Mouse (Mus musculus) spleen, adult 2 months (tissue): ENCODE data around the gene Btbd3. TPM values are rescaled to one million over a fixed set of nuclear protein-coding genes. Genes with fewer than 3 reads are reported as not detected.
"Not testable (repeated sequence)": the region's sequence is repeated elsewhere in the genome, so short reads cannot be mapped to it uniquely, and the experiment has no call there.

Experiments used
- DNase-seq, 2 experiments: peaks; one replicate each; pipeline versions ENCODE4 v3.0.0 to v3.0.0-alpha.2; 2012 to 2021; ENCODE audit warnings: low spot score in 2 of 2, low read depth in 1 of 2
- H3K27ac ChIP-seq: fragments of 200-500 bp; 2 replicates; pipeline ENCODE4 v1.5.1; 2012; ENCODE audit warnings: low read length, inconsistent platforms; ENCODE audit not compliant: insufficient read depth
- H3K27me3 ChIP-seq: fragments of 200-500 bp; 2 replicates; pipeline ENCODE4 v1.6.1; 2012; ENCODE audit warnings: mild to moderate bottlenecking, moderate library complexity, low read length, inconsistent platforms; ENCODE audit not compliant: control insufficient read depth, insufficient read depth
- H3K36me3 ChIP-seq: fragments of 200-500 bp; 2 replicates; pipeline ENCODE4 v1.6.1; 2012; ENCODE audit warnings: mild to moderate bottlenecking, low read length, inconsistent platforms; ENCODE audit not compliant: control insufficient read depth, insufficient read depth
- H3K4me1 ChIP-seq: fragments of 200-500 bp; 2 replicates; pipeline ENCODE4 v1.6.1; 2011; ENCODE audit warnings: inconsistent platforms; ENCODE audit not compliant: control insufficient read depth, insufficient read depth, insufficient read length
- H3K4me3 ChIP-seq: fragments of 200-500 bp; 2 replicates; pipeline ENCODE4 v1.5.1; 2011; ENCODE audit warnings: mild to moderate bottlenecking, inconsistent platforms; ENCODE audit not compliant: insufficient read depth, insufficient read length; ENCODE audit errors: extremely low read depth
- CTCF ChIP-seq: fragments of 200-500 bp; IDR thresholded peaks from 2 replicates; pipeline ENCODE4 v1.5.1; 2011; ENCODE audit warnings: mild to moderate bottlenecking, inconsistent platforms; ENCODE audit not compliant: insufficient read depth, insufficient read length, insufficient replicate concordance; ENCODE audit errors: extremely low read depth
- POLR2A ChIP-seq: fragments of 200-500 bp; IDR thresholded peaks from 2 replicates; pipeline ENCODE4 v1.6.1; 2011; ENCODE audit warnings: low read depth, low read length, inconsistent platforms
- WGBS: fragments of 180-500 bp; shearing (Covaris S2); methylation state at CpG from one replicate; pipeline ENCODE4 v1.1.7; 2018; 5-methylcytosine and 5-hydroxymethylcytosine counted together
- polyA plus RNA-seq: library from polyadenylated mRNA; depleted of rRNA; stranded (reverse); fragments of >200 nt; gene quantifications from 2 replicates; pipeline ENCODE4 v1.2.3, GENCODE M21; 2012

The Btbd3 gene
- polyA plus RNA-seq, 1 experiment = 2.4 TPM

DNA sequence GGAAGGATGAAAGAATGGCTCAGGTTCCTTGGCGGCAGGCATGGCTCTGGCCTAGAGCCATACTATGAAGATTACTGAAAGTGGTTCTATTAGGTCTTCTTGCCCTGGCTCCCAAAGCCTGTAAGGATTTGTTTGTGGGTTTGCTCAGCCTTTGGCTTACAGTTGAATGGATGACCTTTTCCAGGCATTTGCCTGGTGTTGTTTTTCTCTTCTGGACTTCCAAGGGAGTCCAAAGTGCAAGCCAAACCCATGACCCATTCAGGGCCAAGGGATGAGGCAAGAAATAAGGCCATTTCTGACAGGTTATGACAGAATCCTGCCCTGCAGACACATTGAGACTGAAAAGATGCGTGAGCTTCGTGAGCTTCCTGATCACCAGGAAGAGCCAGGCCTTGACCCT lies 37.9 kb downstream of the Btbd3 start:
- no peak overlapping the region for H3K27ac ChIP-seq
- TF ChIP-seq POLR2A (no peak), CTCF (no peak)

DNA sequence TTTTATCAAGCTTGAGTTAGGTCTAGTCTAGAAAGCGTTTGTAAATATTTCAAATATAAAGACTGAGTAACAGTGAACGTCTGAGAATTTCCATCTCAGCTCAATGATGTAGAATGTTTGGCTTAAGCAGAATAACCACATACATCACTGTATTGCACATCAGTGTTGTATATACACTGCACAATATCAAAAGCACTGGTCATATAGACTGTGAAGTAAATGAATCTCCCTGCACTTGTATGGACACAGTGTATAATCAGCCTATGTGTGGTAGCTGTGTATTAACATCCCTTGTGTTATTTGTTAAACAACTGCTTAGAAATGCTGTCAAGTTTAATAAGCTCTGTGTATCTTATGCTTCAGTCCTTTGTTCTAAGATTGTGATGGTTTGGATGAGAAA lies 49.9 kb downstream of the Btbd3 start:
- no peaks in the 10 kb centered on the region for H3K4me1 ChIP-seq
- WGBS = 92% methylated on average over 2 of the region's 2 CpGs
- DNase-seq = no peak
- H3K27me3 ChIP-seq = no peaks in the 10 kb centered on the region
- no peak overlapping the region for H3K4me3 ChIP-seq
- no peak overlapping the region for H3K27ac ChIP-seq
- TF ChIP-seq CTCF (no peak), POLR2A (no peak)
- no peaks in the 10 kb centered on the region for H3K36me3 ChIP-seq

More for the DNA sequence above, 37.9 kb downstream of the Btbd3 start:
- H3K4me3 ChIP-seq = no peak overlapping the region
- WGBS = 82% methylated on average over 3 of the region's 3 CpGs
- no peaks in the 10 kb centered on the region for H3K27me3 ChIP-seq
- H3K36me3 ChIP-seq = no peaks in the 10 kb centered on the region
- no peak for DNase-seq
- no peaks in the 10 kb centered on the region for H3K4me1 ChIP-seq

DNA sequence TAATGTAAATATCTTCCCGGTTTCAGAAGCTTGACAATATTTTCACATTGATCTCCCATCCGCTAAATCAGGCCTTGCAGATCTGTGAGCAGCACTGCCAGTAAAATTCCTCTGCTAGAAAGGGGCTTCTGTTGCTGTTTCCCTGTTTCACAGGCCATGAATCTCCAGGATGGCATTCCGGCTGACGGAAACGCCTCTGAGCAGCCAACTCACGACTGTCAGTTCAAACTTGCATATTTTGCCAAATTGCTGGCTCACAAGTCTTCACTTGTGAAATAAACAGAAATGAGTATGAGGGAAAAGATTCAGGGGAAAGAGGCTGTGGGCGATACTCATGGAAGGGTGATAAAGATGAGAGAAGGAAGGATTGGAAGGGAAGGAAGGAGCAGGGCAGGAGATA lies 59.3 kb downstream of the Btbd3 start:
- H3K27me3 ChIP-seq = no peaks in the 10 kb centered on the region
- TF ChIP-seq POLR2A (no peak), CTCF (no peak)
- DNase-seq = no peak
- H3K27ac ChIP-seq = no peak overlapping the region
- 86% methylated on average over 7 of the region's 7 CpGs for WGBS
- H3K4me1 ChIP-seq = no peaks in the 10 kb centered on the region
- no peaks in the 10 kb centered on the region for H3K36me3 ChIP-seq
- H3K4me3 ChIP-seq = no peak overlapping the region

DNA sequence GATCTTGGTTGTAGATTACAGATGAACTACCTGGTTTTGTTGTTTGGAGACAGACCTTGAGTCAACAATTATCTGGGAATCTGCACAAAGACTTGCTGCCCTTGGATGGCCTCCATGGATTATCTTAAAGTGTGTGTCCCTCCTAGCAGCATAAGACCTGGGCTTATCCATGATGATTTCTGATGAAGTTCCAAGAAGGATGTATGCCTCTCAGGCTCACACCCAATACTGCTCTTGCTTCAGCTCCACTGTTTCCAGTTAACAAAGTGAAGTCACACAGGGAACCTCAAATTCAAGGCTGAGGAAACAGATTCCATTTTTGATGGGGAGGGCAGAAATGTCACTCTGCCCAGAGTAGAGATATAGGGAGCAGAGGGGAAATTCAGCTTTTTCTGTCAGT lies 64.0 kb downstream of the Btbd3 start:
- no peak for DNase-seq
- Histone ChIP-seq H3K4me1 (no peaks in the 10 kb centered on the region), H3K27ac (no peak overlapping the region), H3K27me3 (no peaks in the 10 kb centered on the region), H3K4me3 (no peak overlapping the region), H3K36me3 (no peaks in the 10 kb centered on the region)
- no peak for TF ChIP-seq POLR2A
- TF ChIP-seq CTCF = no peak

DNA sequence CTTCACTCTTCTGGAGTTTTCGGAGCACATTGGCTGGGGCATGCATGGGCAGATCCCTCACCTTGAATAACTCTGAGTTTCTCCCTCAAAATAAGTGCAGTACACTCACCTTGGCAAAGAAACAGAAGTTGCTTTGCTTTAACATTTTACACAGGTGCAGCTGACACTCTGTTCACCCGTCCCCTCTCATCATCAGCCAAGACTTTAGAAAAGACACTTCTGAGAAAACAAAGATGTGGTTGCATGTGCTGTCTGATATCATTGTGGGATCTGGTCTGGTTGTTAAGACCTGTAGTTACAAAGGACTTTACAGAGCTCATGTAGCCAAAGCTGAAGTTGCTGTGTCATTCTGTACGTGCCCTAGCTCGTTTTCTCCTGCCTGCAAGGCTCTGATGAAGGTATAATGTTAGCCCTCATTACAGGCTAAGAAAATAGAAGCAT lies 64.7 kb downstream of the Btbd3 start:
- Histone ChIP-seq H3K27me3 (no peaks in the 10 kb centered on the region), H3K4me1 (no peaks in the 10 kb centered on the region), H3K4me3 (no peak overlapping the region), H3K36me3 (no peaks in the 10 kb centered on the region), H3K27ac (no peak overlapping the region)
- no peak for DNase-seq
- TF ChIP-seq CTCF = no peak
- no peak for TF ChIP-seq POLR2A
- WGBS = 45% methylated on average over 4 of the region's 4 CpGs

- Histone ChIP-seq H3K4me3 (no peak overlapping the region), H3K27ac (no peak overlapping the region), H3K4me1 (no peaks in the 10 kb centered on the region), H3K36me3 (no peaks in the 10 kb centered on the region), H3K27me3 (no peaks in the 10 kb centered on the region)
- DNase-seq = no peak
- 49% methylated on average over 16 of the region's 16 CpGs for WGBS
- TF ChIP-seq CTCF = no peak
- no peak for TF ChIP-seq POLR2A
These were observed 66.1 kb downstream of the Btbd3 start for GRCm38 (mm10) chr2:138322270-138323114.

- Histone ChIP-seq H3K4me1 (no peaks in the 10 kb centered on the region), H3K36me3 (no peaks in the 10 kb centered on the region), H3K27ac (no peak overlapping the region), H3K27me3 (no peaks in the 10 kb centered on the region), H3K4me3 (no peak overlapping the region)
- no peak for TF ChIP-seq CTCF
- 76% methylated on average over 4 of the region's 4 CpGs for WGBS
- no peak for DNase-seq
These were observed 70.0 kb downstream of the Btbd3 start for GRCm38 (mm10) chr2:138326367-138326766.

- H3K27ac ChIP-seq, H3K36me3 ChIP-seq, H3K27me3 ChIP-seq, H3K4me1 ChIP-seq, H3K4me3 ChIP-seq, DNase-seq: not testable (repeated sequence)
- WGBS = 76% methylated on average over 2 of the region's 2 CpGs
These were observed 77.8 kb downstream of the Btbd3 start for GRCm38 (mm10) chr2:138334198-138334597.
